Mouse (Mus musculus): Measurements from ENCODE around the gene Ankrd36. TPM values are rescaled to one million over a fixed set of nuclear protein-coding genes. Genes with fewer than 3 reads are reported as not detected.
A peak's percentile ranks its signal among the peaks of the same experiment; 100 is the strongest.
"Not testable (repeated sequence)": the region's sequence is repeated elsewhere in the genome, so short reads cannot be mapped to it uniquely, and the experiment has no call there.

The Ankrd36 gene
- polyA plus RNA-seq, 1 experiment, result not detected

GRCm38 (mm10) chr11:5526573-5527439 is 42.7 kb upstream of the Ankrd36 start:
- Histone ChIP-seq H3K27ac (ENCODE audit: insufficient read depth, low read depth, low read length) (no peak overlapping the region), H3K36me3 (ENCODE audit: control insufficient read depth, insufficient read depth, low read length) (peaks cover 68% of the 10 kb centered on the region), H3K27me3 (ENCODE audit: control insufficient read depth, insufficient read depth, low read length) (no peaks in the 10 kb centered on the region), H3K4me1 (ENCODE audit: control insufficient read depth, insufficient read depth, insufficient read length, low read length) (peaks cover 8% of the 10 kb centered on the region), H3K4me3 (ENCODE audit: low read depth, low read length) (no peak overlapping the region)
- WGBS, result 62% methylated on average over 7 of the region's 7 CpGs
- TF ChIP-seq POLR2A (IDR thresholded peaks at IDR 0.05; ENCODE audit: low read depth, low read length), result no peak
- no peak for TF ChIP-seq CTCF (IDR thresholded peaks at IDR 0.05; ENCODE audit: extremely low read depth, insufficient read length, insufficient replicate concordance, low read depth, low read length)

DNA sequence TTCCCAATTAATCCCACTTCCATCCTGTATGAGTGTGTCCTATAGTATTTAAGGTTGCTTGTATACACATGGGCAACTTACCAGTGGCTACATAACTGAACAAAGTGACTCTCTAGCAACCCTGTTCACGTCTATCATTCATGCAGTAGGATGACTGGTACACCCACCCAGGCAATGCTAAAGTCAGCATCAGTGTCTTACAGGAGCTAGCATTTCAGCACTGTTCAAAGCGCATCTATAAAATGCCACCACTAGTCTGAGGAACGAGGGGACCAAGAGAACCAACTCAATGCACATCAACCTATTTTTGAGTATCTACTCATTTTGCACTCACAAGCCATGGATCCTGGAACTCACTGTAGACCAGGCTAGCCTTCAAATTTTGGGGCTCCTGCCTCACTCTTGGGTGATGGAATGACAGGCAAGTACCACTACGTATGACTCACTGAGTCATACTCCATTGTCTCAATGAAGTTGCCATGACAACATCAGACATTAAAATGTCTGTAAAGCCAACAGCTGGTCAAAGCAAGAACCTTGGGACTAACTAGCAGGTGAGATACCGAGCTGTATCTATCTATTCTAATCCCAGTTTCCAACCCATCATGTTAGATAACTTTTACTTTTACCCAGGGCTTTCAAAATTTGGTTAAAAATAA is 41.5 kb upstream of the Ankrd36 start:
- peaks cover 64% of the 10 kb centered on the region for H3K36me3 ChIP-seq (ENCODE audit: control insufficient read depth, insufficient read depth, low read length)

GRCm38 (mm10) chr11:5528841-5529240 is 40.6 kb upstream of the Ankrd36 start:
- TF ChIP-seq POLR2A (IDR thresholded peaks at IDR 0.05; ENCODE audit: low read depth, low read length) (no peak), CTCF (IDR thresholded peaks at IDR 0.05; ENCODE audit: extremely low read depth, insufficient read length, insufficient replicate concordance, low read depth, low read length) (no peak)
- Histone ChIP-seq H3K27ac (ENCODE audit: insufficient read depth, low read depth, low read length) (no peak overlapping the region), H3K36me3 (ENCODE audit: control insufficient read depth, insufficient read depth, low read length) (peaks cover 63% of the 10 kb centered on the region), H3K4me1 (ENCODE audit: control insufficient read depth, insufficient read depth, insufficient read length, low read length) (peaks cover 6% of the 10 kb centered on the region; the same call in 1 of the 2 replicates), H3K4me3 (ENCODE audit: low read depth, low read length) (no peak overlapping the region), H3K27me3 (ENCODE audit: control insufficient read depth, insufficient read depth, low read length) (no peaks in the 10 kb centered on the region)
- WGBS, result 55% methylated on average over 5 of the region's 5 CpGs

More for the DNA sequence above, 41.5 kb upstream of the Ankrd36 start:
- TF ChIP-seq CTCF (IDR thresholded peaks at IDR 0.05; ENCODE audit: extremely low read depth, insufficient read length, insufficient replicate concordance, low read depth, low read length) (no peak), POLR2A (IDR thresholded peaks at IDR 0.05; ENCODE audit: low read depth, low read length) (no peak)
- Histone ChIP-seq H3K4me3 (ENCODE audit: low read depth, low read length) (no peak overlapping the region), H3K4me1 (ENCODE audit: control insufficient read depth, insufficient read depth, insufficient read length, low read length) (peaks cover 6% of the 10 kb centered on the region), H3K27me3 (ENCODE audit: control insufficient read depth, insufficient read depth, low read length) (no peaks in the 10 kb centered on the region), H3K27ac (ENCODE audit: insufficient read depth, low read depth, low read length) (no peak overlapping the region)
- WGBS, result 73% methylated on average over 5 of the region's 5 CpGs

- Histone ChIP-seq H3K27ac (ENCODE audit: insufficient read depth, low read depth, low read length) (no peak overlapping the region), H3K4me3 (ENCODE audit: low read depth, low read length) (no peak overlapping the region), H3K27me3 (ENCODE audit: control insufficient read depth, insufficient read depth, low read length) (no peaks in the 10 kb centered on the region), H3K4me1 (ENCODE audit: control insufficient read depth, insufficient read depth, insufficient read length, low read length) (peaks cover 3% of the 10 kb centered on the region; the same call in 1 of the 2 replicates), H3K36me3 (ENCODE audit: control insufficient read depth, insufficient read depth, low read length) (peaks cover 62% of the 10 kb centered on the region)
- TF ChIP-seq POLR2A (IDR thresholded peaks at IDR 0.05; ENCODE audit: low read depth, low read length) (no peak), CTCF (IDR thresholded peaks at IDR 0.05; ENCODE audit: extremely low read depth, insufficient read length, insufficient replicate concordance, low read depth, low read length) (no peak)
- WGBS, result 67% methylated on average over 5 of the region's 5 CpGs
Measured at GRCm38 (mm10) chr11:5530172-5530571, 39.3 kb upstream of the Ankrd36 start.

GRCm38 (mm10) chr11:5530717-5531116 is 38.8 kb upstream of the Ankrd36 start:
- 71% methylated on average over 6 of the region's 6 CpGs for WGBS
- no peaks in the 10 kb centered on the region for H3K27me3 ChIP-seq (ENCODE audit: control insufficient read depth, insufficient read depth, low read length)
- peaks cover 58% of the 10 kb centered on the region for H3K36me3 ChIP-seq (ENCODE audit: control insufficient read depth, insufficient read depth, low read length)
- no peak overlapping the region for H3K4me3 ChIP-seq (ENCODE audit: low read depth, low read length)
- peaks cover 3% of the 10 kb centered on the region; the same call in 1 of the 2 replicates for H3K4me1 ChIP-seq (ENCODE audit: control insufficient read depth, insufficient read depth, insufficient read length, low read length)
- H3K27ac ChIP-seq (ENCODE audit: insufficient read depth, low read depth, low read length), result no peak overlapping the region
- TF ChIP-seq CTCF (IDR thresholded peaks at IDR 0.05; ENCODE audit: extremely low read depth, insufficient read length, insufficient replicate concordance, low read depth, low read length) (no peak), POLR2A (IDR thresholded peaks at IDR 0.05; ENCODE audit: low read depth, low read length) (no peak)

DNA sequence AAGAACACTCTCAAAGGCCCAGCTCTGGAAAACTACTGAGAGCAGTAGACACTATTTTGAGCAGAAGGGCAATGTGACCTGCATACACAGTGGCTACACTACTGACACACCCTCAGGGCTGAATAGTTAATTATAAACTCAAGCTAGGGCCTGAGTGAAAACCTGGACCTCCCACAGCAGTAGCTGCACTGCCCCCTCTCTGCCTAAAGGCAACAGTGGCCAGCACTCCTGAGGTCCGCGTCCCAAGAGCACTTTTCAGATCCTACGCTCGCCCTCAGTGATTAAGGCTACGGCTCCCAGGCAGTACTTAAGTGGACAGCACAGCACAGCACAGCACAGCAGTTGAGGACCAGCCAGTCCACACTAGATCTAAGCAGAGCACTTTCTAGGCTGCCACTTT is 36.4 kb upstream of the Ankrd36 start:
- TF ChIP-seq POLR2A (IDR thresholded peaks at IDR 0.05; ENCODE audit: low read depth, low read length) (no peak), CTCF (IDR thresholded peaks at IDR 0.05; ENCODE audit: extremely low read depth, insufficient read length, insufficient replicate concordance, low read depth, low read length) (peak; percentile 36; the same call in 1 of the 2 replicates)
- H3K4me1 ChIP-seq (ENCODE audit: control insufficient read depth, insufficient read depth, insufficient read length, low read length), result peaks cover 3% of the 10 kb centered on the region; the same call in 1 of the 2 replicates
- H3K27ac ChIP-seq (ENCODE audit: insufficient read depth, low read depth, low read length), result no peak overlapping the region
- H3K27me3 ChIP-seq (ENCODE audit: control insufficient read depth, insufficient read depth, low read length), result no peaks in the 10 kb centered on the region
- H3K36me3 ChIP-seq (ENCODE audit: control insufficient read depth, insufficient read depth, low read length), result peaks cover 48% of the 10 kb centered on the region
- WGBS, result 84% methylated on average over 5 of the region's 5 CpGs
- H3K4me3 ChIP-seq (ENCODE audit: low read depth, low read length), result no peak overlapping the region

GRCm38 (mm10) chr11:5537454-5537853 is 32.0 kb upstream of the Ankrd36 start:
- not testable (repeated sequence) for H3K27ac ChIP-seq (ENCODE audit: insufficient read depth, low read depth, low read length); H3K27me3 ChIP-seq (ENCODE audit: control insufficient read depth, insufficient read depth, low read length); H3K4me3 ChIP-seq (ENCODE audit: low read depth, low read length)
- peaks cover 24% of the 10 kb centered on the region for H3K36me3 ChIP-seq (ENCODE audit: control insufficient read depth, insufficient read depth, low read length)
- H3K4me1 ChIP-seq (ENCODE audit: control insufficient read depth, insufficient read depth, insufficient read length, low read length), result peaks cover 11% of the 10 kb centered on the region; the same call in 1 of the 2 replicates
- 83% methylated on average over 4 of the region's 4 CpGs for WGBS

Data from small intestine, adult 2 months (tissue).